In the genomic region with DNA sequence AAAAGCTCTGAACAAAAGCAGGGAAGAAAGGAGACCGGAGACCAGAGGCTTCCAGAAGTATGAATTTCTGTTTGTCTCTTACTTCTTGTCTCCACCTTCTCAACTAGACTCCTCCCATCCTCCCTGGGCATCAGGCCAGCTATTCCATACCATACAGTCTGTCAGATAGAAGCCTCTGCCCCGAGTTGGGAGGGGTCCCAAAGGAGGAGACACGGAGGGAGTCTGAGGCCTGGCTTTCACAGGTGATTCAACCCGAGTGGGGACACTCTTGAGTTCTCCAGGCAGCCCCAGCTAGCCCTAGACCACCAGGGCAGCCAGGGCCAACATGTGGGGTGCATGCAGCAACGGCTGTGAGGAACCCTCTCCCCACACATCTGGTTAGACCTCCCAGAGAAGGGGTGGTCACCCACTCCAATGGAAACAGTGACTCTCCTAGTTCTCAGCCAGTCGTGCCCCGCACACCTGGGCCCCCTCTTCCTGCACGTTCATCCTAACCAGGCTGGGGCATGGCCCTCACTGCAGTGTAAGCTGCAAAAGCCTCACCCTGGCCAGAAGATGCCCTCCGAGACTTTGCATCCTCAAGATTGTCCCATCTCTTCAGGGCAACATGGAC, we compare ENCODE assay signal across 16 mouse cellular contexts. TPM values are rescaled to one million over a fixed set of nuclear protein-coding genes. Genes with fewer than 3 reads are reported as not detected.
DNase-seq lines count a peak whose midpoint lies in the region; ATAC-seq and TF ChIP-seq lines count a peak whose summit lies in the region.
"Had no signal": no experiment of that assay in that cellular context is flagged by ENCODE, and none has a peak within 500 bp of the region (broad histone marks: within the 10 kb centered on the region; RNA-seq: fewer than 3 reads in every experiment).

No protein-coding gene starts in this region.

- H3K9me3 ChIP-seq in hindbrain, embryonic 12.5 days (replicated peaks) = no peaks in the 10 kb centered on the region
- H3K9me3 ChIP-seq in hindbrain, postnatal 0 days (ENCODE audit: low read length) = no peaks in the 10 kb centered on the region
- H3K9me3 ChIP-seq in hindbrain, embryonic 15.5 days = no peaks in the 10 kb centered on the region
- H3K9me3 ChIP-seq: intestine, embryonic 15.5 days; liver, embryonic 13.5 days had no signal

- no peak for ATAC-seq in hindbrain, embryonic 12.5 days (ENCODE audit: low FRiP score)
- ATAC-seq in hindbrain, postnatal 0 days = no peak
- ATAC-seq in hindbrain, embryonic 15.5 days (ENCODE audit: low FRiP score, low read depth) = no peak
- ATAC-seq: intestine, embryonic 15.5 days; midbrain, embryonic 16.5 days had no signal

- H3K27me3 ChIP-seq in hindbrain, embryonic 12.5 days = peaks cover 79% of the 10 kb centered on the region
- H3K27me3 ChIP-seq in hindbrain, postnatal 0 days (ENCODE audit: insufficient read depth, low read length) = peaks cover 20% of the 10 kb centered on the region
- peaks cover 68% of the 10 kb centered on the region for H3K27me3 ChIP-seq in hindbrain, embryonic 15.5 days
- peaks cover 20% of the 10 kb centered on the region for H3K27me3 ChIP-seq in thymus, adult 2 months (ENCODE audit: control insufficient read depth, insufficient read depth, low read length)

- peaks cover 69% of the 10 kb centered on the region for H3K4me1 ChIP-seq in hindbrain, embryonic 12.5 days
- H3K4me1 ChIP-seq in hindbrain, postnatal 0 days (ENCODE audit: insufficient read depth, low read length) = peaks cover 27% of the 10 kb centered on the region
- peaks cover 38% of the 10 kb centered on the region for H3K4me1 ChIP-seq in hindbrain, embryonic 15.5 days (replicated peaks)
- H3K4me1 ChIP-seq in thymus, adult 2 months (replicated peaks; ENCODE audit: control insufficient read depth, insufficient read depth, low read length) = peaks cover 16% of the 10 kb centered on the region

- whole genome bisulfite sequencing in hindbrain, embryonic 12.5 days = 55% methylated on average over 9 of the region's 9 CpGs
- 50% methylated on average over 9 of the region's 9 CpGs for whole genome bisulfite sequencing in hindbrain, postnatal 0 days
- WGBS in hindbrain, embryonic 15.5 days = 61% methylated on average over 9 of the region's 9 CpGs
- WGBS in thymus, adult 2 months = 72% methylated on average over 9 of the region's 9 CpGs

- no peak overlapping the region; the same call in 1 of the 2 replicates for H3K9ac ChIP-seq in hindbrain, embryonic 12.5 days
- no peak overlapping the region for H3K9ac ChIP-seq in hindbrain, postnatal 0 days (replicated peaks; ENCODE audit: low read length)
- no peak overlapping the region for H3K9ac ChIP-seq in hindbrain, embryonic 15.5 days
- H3K9ac ChIP-seq: intestine, embryonic 15.5 days; liver, embryonic 13.5 days had no signal

- H3K36me3 ChIP-seq in hindbrain, embryonic 12.5 days = 0 out of 2 replicates have a peak, but pooled peaks cover 2% of the 10 kb centered on the region
- no peaks in the 10 kb centered on the region for H3K36me3 ChIP-seq in hindbrain, postnatal 0 days (ENCODE audit: insufficient read depth, low read length)
- H3K36me3 ChIP-seq in hindbrain, embryonic 15.5 days = no peaks in the 10 kb centered on the region
- no peaks in the 10 kb centered on the region for H3K36me3 ChIP-seq in thymus, adult 2 months (ENCODE audit: control insufficient read depth, insufficient read depth, low read length)
- H3K36me3 ChIP-seq: intestine, embryonic 15.5 days; liver, embryonic 13.5 days had no signal

- no peak for DNase-seq in hindbrain, postnatal 0 days (ENCODE audit: low spot score)
- DNase-seq in urinary bladder, adult 2 months (ENCODE audit: low spot score) = peak; percentile 9
- no peak for DNase-seq in urinary bladder, postnatal 10 days (ENCODE audit: low spot score)
- peak; percentile 73 for DNase-seq in testis, postnatal 10 days (ENCODE audit: low spot score)
- DNase-seq in thymus, adult 2 months = no peak
- DNase-seq in MN1 (ENCODE audit: low spot score) = no peak
- DNase-seq: gastrocnemius, postnatal 14 days; liver, embryonic 13.5 days; right cerebral cortex, postnatal 14 days had no signal

- TF ChIP-seq CTCF in hindbrain, postnatal 0 days (IDR thresholded peaks at IDR 0.05; ENCODE audit: low read depth) = no peak
- no peak for TF ChIP-seq CTCF in thymus, adult 2 months (IDR thresholded peaks at IDR 0.05; ENCODE audit: borderline replicate concordance, control insufficient read depth, extremely low read depth, insufficient read depth, low read length, poor library complexity)

- H3K27ac ChIP-seq in hindbrain, embryonic 12.5 days = no peak overlapping the region
- no peak overlapping the region for H3K27ac ChIP-seq in hindbrain, postnatal 0 days
- H3K27ac ChIP-seq in hindbrain, embryonic 15.5 days (replicated peaks) = no peak overlapping the region
- no peak overlapping the region for H3K27ac ChIP-seq in thymus, adult 2 months (ENCODE audit: control insufficient read depth, insufficient read depth, low read length)
- H3K27ac ChIP-seq: intestine, embryonic 15.5 days; layer of hippocampus, adult 2 months; left cerebral cortex, adult 2 months; liver, embryonic 13.5 days had no signal

- peak overlapping the region; percentile 85; the same call in 1 of the 2 replicates for H3K4me2 ChIP-seq in hindbrain, embryonic 12.5 days (replicated peaks)
- no peak overlapping the region for H3K4me2 ChIP-seq in hindbrain, postnatal 0 days (ENCODE audit: low read depth, low read length)
- peak overlapping the region; percentile 11; the same call in 1 of the 2 replicates for H3K4me2 ChIP-seq in hindbrain, embryonic 15.5 days
- H3K4me2 ChIP-seq: intestine, embryonic 15.5 days; liver, embryonic 13.5 days had no signal

- no peak overlapping the region for H3K4me3 ChIP-seq in hindbrain, embryonic 12.5 days
- H3K4me3 ChIP-seq in hindbrain, postnatal 0 days (ENCODE audit: low read length) = no peak overlapping the region
- H3K4me3 ChIP-seq in hindbrain, embryonic 15.5 days = no peak overlapping the region
- no peak overlapping the region for H3K4me3 ChIP-seq in thymus, adult 2 months (ENCODE audit: control insufficient read depth, insufficient read depth, low read length)
- H3K4me3 ChIP-seq: intestine, embryonic 15.5 days; layer of hippocampus, adult 2 months; left cerebral cortex, adult 2 months; liver, embryonic 13.5 days had no signal

- TF ChIP-seq POLR2A in thymus, adult 2 months (IDR thresholded peaks at IDR 0.05; ENCODE audit: control insufficient read depth, extremely low read depth, insufficient read depth, low read length, poor library complexity) = no peak

RNA-seq across cellular contexts. Expression of gene Cyp26b1, which starts 11.8 kb away (rescaled TPM):
- 55.3 and 60.5 TPM in 2 replicates for polyA plus RNA-seq in hindbrain, embryonic 12.5 days (2016; fragmentation: Nextera tagmentation; extraction: Ambion mirVana)
- 78.9 and 90.5 TPM in 2 replicates for total RNA-seq in hindbrain, postnatal 0 days (2014; rRNA removed)
- 32.5 and 33.1 TPM in 2 replicates for polyA plus RNA-seq in hindbrain, postnatal 0 days (2015; fragmentation: Nextera tagmentation; extraction: Ambion mirVana)
- 2.3 and 3.7 TPM in 2 replicates for polyA plus RNA-seq in urinary bladder, adult 2 months (2012; rRNA removed)
- polyA plus RNA-seq in hindbrain, embryonic 15.5 days (2015; fragmentation: Nextera tagmentation; extraction: Ambion mirVana) = 43.8 and 52.7 TPM in 2 replicates
- polyA plus RNA-seq in thymus, adult 2 months (2012; rRNA removed) = 6.6 and 6.7 TPM in 2 replicates
- total RNA-seq: megakaryocyte, adult 5-6 weeks had no signal

Comparison
In these comparisons a context has a peak if more than half of its experiments do, and no peak if none do; other contexts are left out.
1. DNase-seq: peak in urinary bladder, adult 2 months (single experiment) and testis, postnatal 10 days (single experiment); none in hindbrain, postnatal 0 days (single experiment), urinary bladder, postnatal 10 days (single experiment), thymus, adult 2 months (single experiment) and MN1 (single experiment).